Mouse (Mus musculus): Measurements from ENCODE around the gene Olfr1497. TPM values are rescaled to one million over a fixed set of nuclear protein-coding genes. Genes with fewer than 3 reads are reported as not detected.
"Not testable (repeated sequence)": the region's sequence is repeated elsewhere in the genome, so short reads cannot be mapped to it uniquely, and the experiment has no call there.

The Olfr1497 gene
- polyA plus RNA-seq (2015; fragmentation: Nextera tagmentation; extraction: Ambion mirVana) = not detected in 2 replicates

GRCm38 (mm10) chr19:13798102-13798501, at the start of gene Olfr1497:
Gene Olfr1497 (minus strand): TSS chr19:13798202.
- no peaks in the 10 kb centered on the region for H3K36me3 ChIP-seq
- no peak within 1 kb of the TSS for H3K27ac ChIP-seq (replicated peaks)
- H3K4me2 ChIP-seq = no peak within 1 kb of the TSS
- ATAC-seq (ENCODE audit: low read depth) = no peak
- no peak within 1 kb of the TSS for H3K9ac ChIP-seq
- H3K4me3 ChIP-seq = no peak within 1 kb of the TSS
- H3K9me3 ChIP-seq = no peaks in the 10 kb centered on the region
- no peaks in the 10 kb centered on the region for H3K27me3 ChIP-seq
- H3K4me1 ChIP-seq (replicated peaks) = no peaks in the 10 kb centered on the region

DNA sequence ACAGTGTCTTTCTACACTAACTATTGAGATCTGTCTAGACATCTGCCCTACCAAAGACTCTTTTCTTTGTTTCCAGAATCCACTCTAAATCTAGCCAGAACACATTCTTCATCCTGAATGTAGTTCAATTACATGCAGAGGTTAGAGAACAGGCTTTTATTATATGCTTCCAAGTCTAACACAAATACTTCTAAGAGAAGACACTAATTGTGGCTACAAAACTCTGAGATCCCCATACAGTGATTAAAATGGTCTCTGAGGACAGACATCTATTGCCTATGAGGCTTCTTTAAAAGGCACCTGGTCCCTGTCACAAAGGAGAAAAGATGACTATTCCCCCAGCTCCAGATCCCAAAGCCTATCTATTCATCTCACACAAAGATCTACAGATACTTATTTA, 32.4 kb upstream of the Olfr1497 start, which contains the start of gene Olfr1500:
Olfr1500 (minus strand) TSS at position 101 of the 400 bp plus-strand sequence.
- no peaks in the 10 kb centered on the region for H3K36me3 ChIP-seq
- no peak within 1 kb of the TSS for H3K4me3 ChIP-seq
- H3K27ac ChIP-seq (replicated peaks) = no peak within 1 kb of the TSS
- no peak within 1 kb of the TSS for H3K9ac ChIP-seq
- H3K27me3 ChIP-seq = no peaks in the 10 kb centered on the region
- no peak within 1 kb of the TSS for H3K4me2 ChIP-seq
- no peaks in the 10 kb centered on the region for H3K9me3 ChIP-seq
- no peak for ATAC-seq (ENCODE audit: low read depth)
- no peaks in the 10 kb centered on the region for H3K4me1 ChIP-seq (replicated peaks)

GRCm38 (mm10) chr19:13828447-13828846, 30.4 kb upstream of the Olfr1497 start:
- no peaks in the 10 kb centered on the region for H3K36me3 ChIP-seq
- ATAC-seq (ENCODE audit: low read depth) = no peak
- H3K4me1 ChIP-seq (replicated peaks) = no peaks in the 10 kb centered on the region
- 75% methylated on average over 3 of the region's 3 CpGs for WGBS
- H3K4me2 ChIP-seq = no peak overlapping the region
- H3K4me3 ChIP-seq = no peak overlapping the region
- no peaks in the 10 kb centered on the region for H3K27me3 ChIP-seq
- no peaks in the 10 kb centered on the region for H3K9me3 ChIP-seq
- H3K27ac ChIP-seq (replicated peaks) = no peak overlapping the region
- H3K9ac ChIP-seq = no peak overlapping the region

GRCm38 (mm10) chr19:13820847-13821246, 22.8 kb upstream of the Olfr1497 start:
- H3K4me3 ChIP-seq = no peak overlapping the region
- H3K27me3 ChIP-seq = no peaks in the 10 kb centered on the region
- no peak overlapping the region for H3K4me2 ChIP-seq
- H3K9ac ChIP-seq = no peak overlapping the region
- H3K36me3 ChIP-seq = no peaks in the 10 kb centered on the region
- no peaks in the 10 kb centered on the region for H3K9me3 ChIP-seq
- H3K27ac ChIP-seq (replicated peaks) = no peak overlapping the region
- H3K4me1 ChIP-seq (replicated peaks) = no peaks in the 10 kb centered on the region
- no peak for ATAC-seq (ENCODE audit: low read depth)
- 67% methylated on average over 5 of the region's 5 CpGs for WGBS

- no peak within 1 kb of the TSS for H3K4me2 ChIP-seq
- H3K4me1 ChIP-seq (replicated peaks) = no peaks in the 10 kb centered on the region
- no peak within 1 kb of the TSS for H3K4me3 ChIP-seq
- H3K36me3 ChIP-seq = no peaks in the 10 kb centered on the region
- ATAC-seq (ENCODE audit: low read depth) = no peak
- no peaks in the 10 kb centered on the region for H3K9me3 ChIP-seq
- no peaks in the 10 kb centered on the region for H3K27me3 ChIP-seq
- H3K9ac ChIP-seq = no peak within 1 kb of the TSS
- no peak within 1 kb of the TSS for H3K27ac ChIP-seq (replicated peaks)
Observed at GRCm38 (mm10) chr19:13819347-13819746, 21.3 kb upstream of the Olfr1497 start, which contains the start of gene Olfr1499. Gene Olfr1499 (minus strand): TSS chr19:13819447.

DNA sequence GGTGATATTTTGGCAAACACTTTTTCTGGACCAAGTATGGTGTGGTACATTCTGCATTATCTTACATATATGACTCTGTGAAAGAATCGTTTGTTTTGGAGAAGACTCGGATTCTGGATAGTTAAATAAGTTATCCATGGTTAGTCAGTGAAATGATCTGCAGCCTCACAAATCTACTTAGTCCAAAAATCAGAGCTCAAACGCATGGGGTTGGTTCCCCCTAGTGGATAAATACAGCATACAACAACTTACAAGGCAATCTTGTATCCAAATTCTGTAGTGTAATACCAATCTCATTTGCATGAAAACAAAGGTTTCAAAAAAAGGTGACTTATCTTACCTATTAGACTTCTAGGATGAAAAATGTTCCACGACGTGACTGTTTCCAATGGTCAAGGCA, 20.8 kb upstream of the Olfr1497 start:
- no peaks in the 10 kb centered on the region for H3K27me3 ChIP-seq
- H3K4me2 ChIP-seq = no peak overlapping the region

DNA sequence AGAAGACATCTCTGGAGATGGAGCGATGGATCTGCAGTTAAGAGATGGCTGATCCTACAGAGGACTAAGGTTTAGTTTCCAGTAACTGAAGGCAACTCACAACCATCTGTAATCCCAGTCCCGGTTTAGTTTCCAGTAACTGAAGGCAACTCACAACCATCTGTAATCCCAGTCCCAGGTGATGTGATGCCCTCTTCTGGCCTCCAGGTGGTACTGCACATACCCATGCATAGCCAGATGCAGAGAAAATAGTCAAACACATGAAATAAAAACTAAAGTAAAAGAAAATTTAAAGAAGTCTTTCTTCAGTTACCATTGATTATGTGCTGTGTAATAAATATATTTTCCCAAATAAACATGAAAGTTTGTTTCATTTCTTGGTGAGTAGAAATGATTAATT, 14.8 kb upstream of the Olfr1497 start:
- Histone ChIP-seq H3K4me1 (replicated peaks) (no peaks in the 10 kb centered on the region), H3K27ac (replicated peaks) (no peak overlapping the region), H3K9ac (no peak overlapping the region), H3K36me3 (no peaks in the 10 kb centered on the region), H3K9me3 (no peaks in the 10 kb centered on the region), H3K27me3 (no peaks in the 10 kb centered on the region), H3K4me3 (no peak overlapping the region), H3K4me2 (no peak overlapping the region)
- ATAC-seq (ENCODE audit: low read depth) = no peak
- 73% methylated on average over 2 of the region's 2 CpGs for WGBS

More for the DNA sequence above, 20.8 kb upstream of the Olfr1497 start:
- H3K4me3 ChIP-seq = no peak overlapping the region
- 39% methylated on average over 5 of the region's 5 CpGs for WGBS
- H3K9ac ChIP-seq = no peak overlapping the region
- H3K27ac ChIP-seq (replicated peaks) = no peak overlapping the region
- no peaks in the 10 kb centered on the region for H3K9me3 ChIP-seq
- no peaks in the 10 kb centered on the region for H3K36me3 ChIP-seq
- no peaks in the 10 kb centered on the region for H3K4me1 ChIP-seq (replicated peaks)
- no peak for ATAC-seq (ENCODE audit: low read depth)

DNA sequence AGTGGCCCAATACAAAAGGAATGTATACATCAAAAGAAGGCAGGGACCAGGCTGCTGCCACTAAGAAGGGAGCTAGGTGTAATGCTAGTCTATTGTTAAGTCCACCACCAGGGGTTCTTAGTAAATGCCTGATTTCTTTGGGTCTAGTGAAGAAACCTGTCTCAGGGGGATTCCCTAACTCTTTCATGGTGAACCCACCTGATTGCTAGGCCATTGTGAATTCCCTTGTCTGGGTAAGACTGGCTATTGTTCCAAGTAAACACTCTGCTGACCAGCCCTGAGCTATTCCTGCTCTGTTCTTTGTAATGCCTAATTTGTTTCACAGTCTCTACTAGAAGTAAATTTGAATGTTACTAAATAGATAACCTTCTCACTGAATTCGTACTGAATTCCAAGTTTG, 7.5 kb upstream of the Olfr1497 start:
- H3K4me2 ChIP-seq; H3K27ac ChIP-seq (replicated peaks); H3K4me1 ChIP-seq (replicated peaks); H3K36me3 ChIP-seq; H3K9me3 ChIP-seq; H3K4me3 ChIP-seq; H3K9ac ChIP-seq; H3K27me3 ChIP-seq; ATAC-seq (ENCODE audit: low read depth): not testable (repeated sequence)
- WGBS = 70% methylated on average over 1 of the region's 1 CpGs

GRCm38 (mm10) chr19:13777578-13777977, 20.4 kb downstream of the Olfr1497 start, which contains the start of gene Olfr1496:
Gene Olfr1496 (plus strand): TSS chr19:13777878.
- WGBS = 80% methylated on average over 1 of the region's 1 CpGs
- H3K27me3 ChIP-seq = no peaks in the 10 kb centered on the region
- no peak within 1 kb of the TSS for H3K4me2 ChIP-seq
- no peak within 1 kb of the TSS for H3K27ac ChIP-seq (replicated peaks)
- no peak for ATAC-seq (ENCODE audit: low read depth)
- no peaks in the 10 kb centered on the region for H3K36me3 ChIP-seq
- no peaks in the 10 kb centered on the region for H3K4me1 ChIP-seq (replicated peaks)
- H3K9me3 ChIP-seq = no peaks in the 10 kb centered on the region
- H3K9ac ChIP-seq = no peak within 1 kb of the TSS
- no peak within 1 kb of the TSS for H3K4me3 ChIP-seq

GRCm38 (mm10) chr19:13768565-13769276, 29.3 kb downstream of the Olfr1497 start:
- ATAC-seq (ENCODE audit: low read depth) = no peak
- H3K9me3 ChIP-seq = no peaks in the 10 kb centered on the region
- H3K9ac ChIP-seq = no peak overlapping the region
- no peaks in the 10 kb centered on the region for H3K4me1 ChIP-seq (replicated peaks)
- no peaks in the 10 kb centered on the region for H3K36me3 ChIP-seq
- no peak overlapping the region for H3K4me2 ChIP-seq
- no peak overlapping the region for H3K4me3 ChIP-seq
- 93% methylated on average over 9 of the region's 9 CpGs for WGBS
- H3K27ac ChIP-seq (replicated peaks) = no peak overlapping the region
- H3K27me3 ChIP-seq = no peaks in the 10 kb centered on the region

DNA sequence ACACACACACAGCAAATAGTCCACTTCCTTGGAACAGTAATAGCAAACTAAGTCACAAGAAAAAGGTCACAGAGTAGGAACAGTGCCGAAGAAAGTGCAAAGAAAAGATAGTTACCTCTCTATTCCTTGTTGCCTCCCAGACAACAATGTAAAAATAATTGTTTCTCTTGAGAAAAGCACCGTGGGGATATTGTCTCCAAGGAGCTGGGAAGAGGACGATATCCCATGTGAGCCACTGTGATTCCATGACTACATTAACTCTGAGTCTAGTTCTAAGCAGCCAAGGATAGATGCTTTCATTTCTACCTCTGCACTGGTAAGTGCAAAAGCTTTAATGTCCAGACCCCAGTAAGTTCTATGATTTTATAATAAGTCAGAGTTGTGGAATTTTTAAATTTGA, 33.7 kb downstream of the Olfr1497 start, which contains the start of gene Olfr1495:
Olfr1495 (plus strand) TSS at position 301 of the 400 bp plus-strand sequence.
- WGBS = 83% methylated on average over 3 of the region's 3 CpGs
- no peak within 1 kb of the TSS for H3K27ac ChIP-seq (replicated peaks)
- no peaks in the 10 kb centered on the region for H3K9me3 ChIP-seq
- no peak for ATAC-seq (ENCODE audit: low read depth)
- no peaks in the 10 kb centered on the region for H3K4me1 ChIP-seq (replicated peaks)
- H3K36me3 ChIP-seq = no peaks in the 10 kb centered on the region
- no peak within 1 kb of the TSS for H3K9ac ChIP-seq
- no peaks in the 10 kb centered on the region for H3K27me3 ChIP-seq
- H3K4me2 ChIP-seq = no peak within 1 kb of the TSS
- no peak within 1 kb of the TSS for H3K4me3 ChIP-seq

DNA sequence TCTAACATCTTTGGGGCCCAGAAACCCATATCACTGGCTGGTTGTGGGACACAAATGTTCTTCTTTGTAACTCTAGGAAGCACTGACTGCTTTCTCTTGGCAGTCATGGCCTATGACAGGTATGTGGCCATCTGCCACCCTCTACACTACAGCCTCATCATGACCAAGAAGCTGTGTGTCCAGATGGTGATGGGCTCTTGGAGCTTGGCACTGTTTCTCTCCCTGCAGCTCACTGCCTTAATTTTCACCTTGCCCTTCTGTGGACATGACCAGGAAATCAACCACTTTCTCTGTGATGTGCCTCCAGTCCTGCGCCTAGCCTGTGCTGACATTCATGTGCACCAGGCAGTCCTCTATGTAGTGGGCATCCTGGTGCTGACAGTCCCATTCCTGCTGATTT, 48.6 kb downstream of the Olfr1497 start:
- no peak for ATAC-seq (ENCODE audit: low read depth)
- H3K4me2 ChIP-seq = no peak overlapping the region
- no peaks in the 10 kb centered on the region for H3K9me3 ChIP-seq
- H3K4me1 ChIP-seq (replicated peaks) = no peaks in the 10 kb centered on the region
- no peaks in the 10 kb centered on the region for H3K36me3 ChIP-seq
- H3K4me3 ChIP-seq = no peak overlapping the region
- WGBS = 83% methylated on average over 1 of the region's 1 CpGs
- no peaks in the 10 kb centered on the region for H3K27me3 ChIP-seq
- no peak overlapping the region for H3K27ac ChIP-seq (replicated peaks)
- H3K9ac ChIP-seq = no peak overlapping the region

Data from neural tube, embryonic 13.5 days (tissue).